Mouse (Mus musculus): ENCODE measurements around the gene Slmap. TPM values are rescaled to one million over a fixed set of nuclear protein-coding genes. Genes with fewer than 3 reads are reported as not detected.
A peak's percentile ranks its signal among the peaks of the same experiment; 100 is the strongest.
"Not testable (repeated sequence)": the region's sequence is repeated elsewhere in the genome, so short reads cannot be mapped to it uniquely, and the experiment has no call there.

The Slmap gene
- polyA plus RNA-seq, 1 experiment from 2014 or later: 20.8 TPM

GRCm38 (mm10) chr14:26417088-26417487 lies 117.6 kb downstream of the Slmap start:
- Histone ChIP-seq H3K36me3 (ENCODE audit: control insufficient read depth, insufficient read depth, low read length) (no peaks in the 10 kb centered on the region), H3K4me3 (ENCODE audit: low read depth, low read length) (no peak overlapping the region), H3K27ac (ENCODE audit: low read depth, low read length) (no peak overlapping the region), H3K27me3 (ENCODE audit: control insufficient read depth, insufficient read depth, low read length) (no peaks in the 10 kb centered on the region), H3K4me1 (replicated peaks; ENCODE audit: control insufficient read depth, insufficient read depth, low read length) (no peaks in the 10 kb centered on the region), H3K9ac (ENCODE audit: low read depth, low read length) (no peak overlapping the region), H3K4me2 (replicated peaks; ENCODE audit: low read depth, low read length) (no peak overlapping the region), H3K9me3 (ENCODE audit: control insufficient read depth, low read length) (no peaks in the 10 kb centered on the region)
- DNase-seq (ENCODE audit: low spot score): no peak
- ATAC-seq (ENCODE audit: low FRiP score): no peak
- 75% methylated on average over 4 of the region's 4 CpGs for WGBS

- Histone ChIP-seq H3K36me3 (ENCODE audit: control insufficient read depth, insufficient read depth, low read length) (no peaks in the 10 kb centered on the region), H3K9ac (ENCODE audit: low read depth, low read length) (no peak overlapping the region), H3K4me2 (replicated peaks; ENCODE audit: low read depth, low read length) (no peak overlapping the region), H3K4me1 (replicated peaks; ENCODE audit: control insufficient read depth, insufficient read depth, low read length) (no peaks in the 10 kb centered on the region), H3K27ac (ENCODE audit: low read depth, low read length) (no peak overlapping the region), H3K4me3 (ENCODE audit: low read depth, low read length) (no peak overlapping the region), H3K9me3 (ENCODE audit: control insufficient read depth, low read length) (no peaks in the 10 kb centered on the region), H3K27me3 (ENCODE audit: control insufficient read depth, insufficient read depth, low read length) (no peaks in the 10 kb centered on the region)
- 88% methylated on average over 1 of the region's 1 CpGs for WGBS
- no peak for ATAC-seq (ENCODE audit: low FRiP score)
- DNase-seq (ENCODE audit: low spot score): no peak
Measured at GRCm38 (mm10) chr14:26413581-26413980, 121.2 kb downstream of the Slmap start.

GRCm38 (mm10) chr14:26406746-26407145 lies 128.0 kb downstream of the Slmap start:
- H3K4me3 ChIP-seq (ENCODE audit: low read depth, low read length): no peak overlapping the region
- no peaks in the 10 kb centered on the region for H3K27me3 ChIP-seq (ENCODE audit: control insufficient read depth, insufficient read depth, low read length)
- DNase-seq (ENCODE audit: low spot score) (no peak), ATAC-seq (ENCODE audit: low FRiP score) (no peak)
- no peak overlapping the region for H3K4me2 ChIP-seq (replicated peaks; ENCODE audit: low read depth, low read length)
- no peaks in the 10 kb centered on the region for H3K4me1 ChIP-seq (replicated peaks; ENCODE audit: control insufficient read depth, insufficient read depth, low read length)
- 93% methylated on average over 7 of the region's 7 CpGs for WGBS
- no peak overlapping the region for H3K27ac ChIP-seq (ENCODE audit: low read depth, low read length)
- no peaks in the 10 kb centered on the region for H3K9me3 ChIP-seq (ENCODE audit: control insufficient read depth, low read length)
- no peaks in the 10 kb centered on the region for H3K36me3 ChIP-seq (ENCODE audit: control insufficient read depth, insufficient read depth, low read length)
- H3K9ac ChIP-seq (ENCODE audit: low read depth, low read length): no peak overlapping the region

- ATAC-seq (ENCODE audit: low FRiP score) (no peak), DNase-seq (ENCODE audit: low spot score) (peak; percentile 18)
- no peaks in the 10 kb centered on the region for H3K9me3 ChIP-seq (ENCODE audit: control insufficient read depth, low read length)
- H3K4me3 ChIP-seq (ENCODE audit: low read depth, low read length): no peak overlapping the region
- no peak overlapping the region for H3K9ac ChIP-seq (ENCODE audit: low read depth, low read length)
- H3K27me3 ChIP-seq (ENCODE audit: control insufficient read depth, insufficient read depth, low read length): no peaks in the 10 kb centered on the region
- H3K4me2 ChIP-seq (replicated peaks; ENCODE audit: low read depth, low read length): no peak overlapping the region
- WGBS: 92% methylated on average over 7 of the region's 7 CpGs
- no peak overlapping the region for H3K27ac ChIP-seq (ENCODE audit: low read depth, low read length)
- H3K36me3 ChIP-seq (ENCODE audit: control insufficient read depth, insufficient read depth, low read length): no peaks in the 10 kb centered on the region
- H3K4me1 ChIP-seq (replicated peaks; ENCODE audit: control insufficient read depth, insufficient read depth, low read length): no peaks in the 10 kb centered on the region
Measured at GRCm38 (mm10) chr14:26398508-26399160, 136.1 kb downstream of the Slmap start.

GRCm38 (mm10) chr14:26391866-26392265 lies 142.9 kb downstream of the Slmap start:
- Histone ChIP-seq H3K27me3 (ENCODE audit: control insufficient read depth, insufficient read depth, low read length) (no peaks in the 10 kb centered on the region), H3K36me3 (ENCODE audit: control insufficient read depth, insufficient read depth, low read length) (no peaks in the 10 kb centered on the region), H3K9me3 (ENCODE audit: control insufficient read depth, low read length) (no peaks in the 10 kb centered on the region), H3K27ac (ENCODE audit: low read depth, low read length) (no peak overlapping the region), H3K9ac (ENCODE audit: low read depth, low read length) (no peak overlapping the region), H3K4me3 (ENCODE audit: low read depth, low read length) (no peak overlapping the region), H3K4me1 (replicated peaks; ENCODE audit: control insufficient read depth, insufficient read depth, low read length) (no peaks in the 10 kb centered on the region), H3K4me2 (replicated peaks; ENCODE audit: low read depth, low read length) (no peak overlapping the region)
- WGBS: 91% methylated on average over 13 of the region's 13 CpGs
- DNase-seq (ENCODE audit: low spot score) (no peak), ATAC-seq (ENCODE audit: low FRiP score) (no peak)

- H3K9ac ChIP-seq (ENCODE audit: low read depth, low read length); H3K9me3 ChIP-seq (ENCODE audit: control insufficient read depth, low read length); H3K4me2 ChIP-seq (replicated peaks; ENCODE audit: low read depth, low read length); H3K27ac ChIP-seq (ENCODE audit: low read depth, low read length); ATAC-seq (ENCODE audit: low FRiP score); H3K4me1 ChIP-seq (replicated peaks; ENCODE audit: control insufficient read depth, insufficient read depth, low read length); H3K27me3 ChIP-seq (ENCODE audit: control insufficient read depth, insufficient read depth, low read length); H3K36me3 ChIP-seq (ENCODE audit: control insufficient read depth, insufficient read depth, low read length); DNase-seq (ENCODE audit: low spot score); H3K4me3 ChIP-seq (ENCODE audit: low read depth, low read length): not testable (repeated sequence)
- 94% methylated on average over 2 of the region's 2 CpGs for WGBS
Measured at GRCm38 (mm10) chr14:26388961-26389360, 145.8 kb downstream of the Slmap start.

GRCm38 (mm10) chr14:26386999-26387398 lies 147.7 kb downstream of the Slmap start:
- not testable (repeated sequence) for H3K4me2 ChIP-seq (replicated peaks; ENCODE audit: low read depth, low read length); H3K36me3 ChIP-seq (ENCODE audit: control insufficient read depth, insufficient read depth, low read length); H3K4me3 ChIP-seq (ENCODE audit: low read depth, low read length); ATAC-seq (ENCODE audit: low FRiP score); DNase-seq (ENCODE audit: low spot score); H3K27ac ChIP-seq (ENCODE audit: low read depth, low read length); H3K9ac ChIP-seq (ENCODE audit: low read depth, low read length); H3K27me3 ChIP-seq (ENCODE audit: control insufficient read depth, insufficient read depth, low read length); H3K4me1 ChIP-seq (replicated peaks; ENCODE audit: control insufficient read depth, insufficient read depth, low read length); H3K9me3 ChIP-seq (ENCODE audit: control insufficient read depth, low read length)
- 54% methylated on average over 3 of the region's 5 CpGs for WGBS

GRCm38 (mm10) chr14:26385659-26386058 lies 149.1 kb downstream of the Slmap start:
- not testable (repeated sequence) for H3K4me1 ChIP-seq (replicated peaks; ENCODE audit: control insufficient read depth, insufficient read depth, low read length); H3K27me3 ChIP-seq (ENCODE audit: control insufficient read depth, insufficient read depth, low read length); H3K4me2 ChIP-seq (replicated peaks; ENCODE audit: low read depth, low read length); H3K9me3 ChIP-seq (ENCODE audit: control insufficient read depth, low read length); H3K4me3 ChIP-seq (ENCODE audit: low read depth, low read length); ATAC-seq (ENCODE audit: low FRiP score); DNase-seq (ENCODE audit: low spot score); H3K9ac ChIP-seq (ENCODE audit: low read depth, low read length); H3K27ac ChIP-seq (ENCODE audit: low read depth, low read length); H3K36me3 ChIP-seq (ENCODE audit: control insufficient read depth, insufficient read depth, low read length)
- WGBS: 92% methylated on average over 2 of the region's 2 CpGs

GRCm38 (mm10) chr14:26379071-26379470 lies 155.7 kb downstream of the Slmap start:
- no peaks in the 10 kb centered on the region for H3K4me1 ChIP-seq (replicated peaks; ENCODE audit: control insufficient read depth, insufficient read depth, low read length)
- 28% methylated on average over 3 of the region's 3 CpGs for WGBS

More at GRCm38 (mm10) chr14:26379071-26379470, 155.7 kb downstream of the Slmap start:
- no peak overlapping the region for H3K27ac ChIP-seq (ENCODE audit: low read depth, low read length)
- no peaks in the 10 kb centered on the region for H3K9me3 ChIP-seq (ENCODE audit: control insufficient read depth, low read length)
- ATAC-seq (ENCODE audit: low FRiP score) (no peak), DNase-seq (ENCODE audit: low spot score) (peak; percentile 39)
- no peaks in the 10 kb centered on the region for H3K27me3 ChIP-seq (ENCODE audit: control insufficient read depth, insufficient read depth, low read length)
- no peak overlapping the region for H3K4me2 ChIP-seq (replicated peaks; ENCODE audit: low read depth, low read length)
- H3K4me3 ChIP-seq (ENCODE audit: low read depth, low read length): no peak overlapping the region
- no peaks in the 10 kb centered on the region for H3K36me3 ChIP-seq (ENCODE audit: control insufficient read depth, insufficient read depth, low read length)
- no peak overlapping the region for H3K9ac ChIP-seq (ENCODE audit: low read depth, low read length)

All from hindbrain, embryonic 11.5 days (tissue).